Mouse (Mus musculus): Measurements from ENCODE around the gene Mms19.

The Mms19 gene

GRCm38 (mm10) chr19:41980819-41981594, at the start of gene Mms19:
Gene Mms19, minus strand, starts transcription at chr19:41981157.
- peak; percentile 96 for DNase-seq (ENCODE audit: low spot score)

GRCm38 (mm10) chr19:42026158-42026557, 45.2 kb upstream of the Mms19 start:
- DNase-seq (ENCODE audit: low spot score), result peak; percentile 78

- no peak for DNase-seq (ENCODE audit: low spot score)
These were observed 41.5 kb upstream of the Mms19 start for GRCm38 (mm10) chr19:42022542-42022848.

GRCm38 (mm10) chr19:42021681-42022541, 41.0 kb upstream of the Mms19 start:
- DNase-seq (ENCODE audit: low spot score), result no peak

GRCm38 (mm10) chr19:42019011-42019522, 38.1 kb upstream of the Mms19 start:
- DNase-seq (ENCODE audit: low spot score), result no peak

GRCm38 (mm10) chr19:42017399-42018247, 36.7 kb upstream of the Mms19 start:
- peak; percentile 27 for DNase-seq (ENCODE audit: low spot score)

GRCm38 (mm10) chr19:42016840-42017239, 35.9 kb upstream of the Mms19 start:
- no peak for DNase-seq (ENCODE audit: low spot score)

GRCm38 (mm10) chr19:42016251-42016650, 35.3 kb upstream of the Mms19 start:
- DNase-seq (ENCODE audit: low spot score), result no peak

GRCm38 (mm10) chr19:42015001-42015400, 34.0 kb upstream of the Mms19 start:
- no peak for DNase-seq (ENCODE audit: low spot score)

GRCm38 (mm10) chr19:42014231-42014825, 33.4 kb upstream of the Mms19 start:
- no peak for DNase-seq (ENCODE audit: low spot score)

- no peak for DNase-seq (ENCODE audit: low spot score)
These were observed 30.2 kb upstream of the Mms19 start for GRCm38 (mm10) chr19:42011123-42011522.

GRCm38 (mm10) chr19:42010436-42010835, 29.5 kb upstream of the Mms19 start:
- no peak for DNase-seq (ENCODE audit: low spot score)

GRCm38 (mm10) chr19:42009067-42009466, 28.1 kb upstream of the Mms19 start:
- no peak for DNase-seq (ENCODE audit: low spot score)

GRCm38 (mm10) chr19:42008586-42008985, 27.6 kb upstream of the Mms19 start:
- no peak for DNase-seq (ENCODE audit: low spot score)

- DNase-seq (ENCODE audit: low spot score), result no peak
These were observed 25.6 kb upstream of the Mms19 start for GRCm38 (mm10) chr19:42006568-42006967.

GRCm38 (mm10) chr19:42005616-42006015, 24.7 kb upstream of the Mms19 start:
- no peak for DNase-seq (ENCODE audit: low spot score)

GRCm38 (mm10) chr19:42004258-42004657, 23.3 kb upstream of the Mms19 start:
- no peak for DNase-seq (ENCODE audit: low spot score)

GRCm38 (mm10) chr19:42001253-42001980, 20.5 kb upstream of the Mms19 start:
- DNase-seq (ENCODE audit: low spot score), result no peak

GRCm38 (mm10) chr19:42000446-42000958, 19.5 kb upstream of the Mms19 start:
- no peak for DNase-seq (ENCODE audit: low spot score)

GRCm38 (mm10) chr19:41999688-42000283, 18.8 kb upstream of the Mms19 start:
- DNase-seq (ENCODE audit: low spot score), result no peak
